Mouse (Mus musculus): ENCODE measurements around the gene Trim60. TPM values are rescaled to one million over a fixed set of nuclear protein-coding genes. Genes with fewer than 3 reads are reported as not detected.
"Not testable (repeated sequence)": the region's sequence is repeated elsewhere in the genome, so short reads cannot be mapped to it uniquely, and the experiment has no call there.

Trim60 gene
- polyA plus RNA-seq, 1 experiment: 0.03 TPM

GRCm38 (mm10) chr8:65028959-65029686 lies 10.7 kb upstream of the Trim60 start:
- Histone ChIP-seq H3K4me1 (ENCODE audit: control insufficient read depth) (no peaks in the 10 kb centered on the region), H3K4me3 (replicated peaks) (no peak overlapping the region), H3K27me3 (ENCODE audit: control insufficient read depth) (no peaks in the 10 kb centered on the region), H3K9me3 (ENCODE audit: control insufficient read depth, low read length) (no peaks in the 10 kb centered on the region), H3K36me3 (ENCODE audit: control insufficient read depth) (no peaks in the 10 kb centered on the region)
- TF ChIP-seq GATA1 (IDR thresholded peaks at IDR 0.05; ENCODE audit: low read length) (no peak), TAL1 (IDR thresholded peaks at IDR 0.05; ENCODE audit: low read length) (no peak)

- no peak for TF ChIP-seq TAL1 (IDR thresholded peaks at IDR 0.05; ENCODE audit: low read length)
- TF ChIP-seq GATA1 (IDR thresholded peaks at IDR 0.05; ENCODE audit: low read length): no peak
- H3K4me3 ChIP-seq (replicated peaks): no peak overlapping the region
- H3K27me3 ChIP-seq (ENCODE audit: control insufficient read depth): no peaks in the 10 kb centered on the region
- H3K36me3 ChIP-seq (ENCODE audit: control insufficient read depth): no peaks in the 10 kb centered on the region
- peaks cover 15% of the 10 kb centered on the region for H3K9me3 ChIP-seq (ENCODE audit: control insufficient read depth, low read length)
- no peaks in the 10 kb centered on the region for H3K4me1 ChIP-seq (ENCODE audit: control insufficient read depth)
Measured at GRCm38 (mm10) chr8:65022485-65022884, 4.1 kb upstream of the Trim60 start.

GRCm38 (mm10) chr8:65007616-65008015 lies 10.8 kb downstream of the Trim60 start:
- not testable (repeated sequence) for H3K9me3 ChIP-seq (ENCODE audit: control insufficient read depth, low read length); H3K27me3 ChIP-seq (ENCODE audit: control insufficient read depth); H3K4me1 ChIP-seq (ENCODE audit: control insufficient read depth); H3K36me3 ChIP-seq (ENCODE audit: control insufficient read depth); H3K4me3 ChIP-seq (replicated peaks)

- TF ChIP-seq GATA1 (IDR thresholded peaks at IDR 0.05; ENCODE audit: low read length) (no peak), TAL1 (IDR thresholded peaks at IDR 0.05; ENCODE audit: low read length) (no peak)
- H3K36me3 ChIP-seq (ENCODE audit: control insufficient read depth): no peaks in the 10 kb centered on the region
- H3K4me3 ChIP-seq (replicated peaks): no peak overlapping the region
- H3K27me3 ChIP-seq (ENCODE audit: control insufficient read depth): no peaks in the 10 kb centered on the region
- peaks cover 5% of the 10 kb centered on the region for H3K9me3 ChIP-seq (ENCODE audit: control insufficient read depth, low read length)
- H3K4me1 ChIP-seq (ENCODE audit: control insufficient read depth): no peaks in the 10 kb centered on the region
Measured at GRCm38 (mm10) chr8:64998806-64999365, 19.5 kb downstream of the Trim60 start.

GRCm38 (mm10) chr8:64987731-64988130 lies 30.7 kb downstream of the Trim60 start, which contains the start of gene Trim75:
Trim75 (minus strand) TSS chr8:64987831.
- H3K4me3 ChIP-seq (replicated peaks): no peak within 1 kb of the TSS
- H3K9me3 ChIP-seq (ENCODE audit: control insufficient read depth, low read length): peaks cover 8% of the 10 kb centered on the region
- no peaks in the 10 kb centered on the region for H3K4me1 ChIP-seq (ENCODE audit: control insufficient read depth)
- H3K36me3 ChIP-seq (ENCODE audit: control insufficient read depth): no peaks in the 10 kb centered on the region
- no peak for TF ChIP-seq GATA1 (IDR thresholded peaks at IDR 0.05; ENCODE audit: low read length)
- no peak for TF ChIP-seq TAL1 (IDR thresholded peaks at IDR 0.05; ENCODE audit: low read length)
- no peaks in the 10 kb centered on the region for H3K27me3 ChIP-seq (ENCODE audit: control insufficient read depth)

GRCm38 (mm10) chr8:64983150-64983897 lies 35.1 kb downstream of the Trim60 start:
- TF ChIP-seq GATA1 (IDR thresholded peaks at IDR 0.05; ENCODE audit: low read length) (no peak), TAL1 (IDR thresholded peaks at IDR 0.05; ENCODE audit: low read length) (no peak)
- no peaks in the 10 kb centered on the region for H3K27me3 ChIP-seq (ENCODE audit: control insufficient read depth)

GRCm38 (mm10) chr8:64962836-64963235 lies 55.5 kb downstream of the Trim60 start:
- TF ChIP-seq GATA1 (IDR thresholded peaks at IDR 0.05; ENCODE audit: low read length) (no peak), TAL1 (IDR thresholded peaks at IDR 0.05; ENCODE audit: low read length) (no peak)
- H3K27me3 ChIP-seq (ENCODE audit: control insufficient read depth): no peaks in the 10 kb centered on the region
- peaks cover 16% of the 10 kb centered on the region for H3K36me3 ChIP-seq (ENCODE audit: control insufficient read depth)
- no peaks in the 10 kb centered on the region for H3K4me1 ChIP-seq (ENCODE audit: control insufficient read depth)
- peaks cover 3% of the 10 kb centered on the region; the same call in 1 of the 2 replicates for H3K9me3 ChIP-seq (ENCODE audit: control insufficient read depth, low read length)
- H3K4me3 ChIP-seq (replicated peaks): no peak overlapping the region

More at GRCm38 (mm10) chr8:64983150-64983897, 35.1 kb downstream of the Trim60 start:
- H3K4me3 ChIP-seq (replicated peaks): no peak overlapping the region
- H3K36me3 ChIP-seq (ENCODE audit: control insufficient read depth): no peaks in the 10 kb centered on the region
- H3K9me3 ChIP-seq (ENCODE audit: control insufficient read depth, low read length): peaks cover 2% of the 10 kb centered on the region; the same call in 1 of the 2 replicates
- H3K4me1 ChIP-seq (ENCODE audit: control insufficient read depth): no peaks in the 10 kb centered on the region

GRCm38 (mm10) chr8:64959025-64959424 lies 59.4 kb downstream of the Trim60 start:
- no peaks in the 10 kb centered on the region for H3K27me3 ChIP-seq (ENCODE audit: control insufficient read depth)
- H3K9me3 ChIP-seq (ENCODE audit: control insufficient read depth, low read length): peaks cover 3% of the 10 kb centered on the region; the same call in 1 of the 2 replicates
- H3K4me3 ChIP-seq (replicated peaks): no peak overlapping the region
- H3K36me3 ChIP-seq (ENCODE audit: control insufficient read depth): peaks cover 10% of the 10 kb centered on the region
- no peaks in the 10 kb centered on the region for H3K4me1 ChIP-seq (ENCODE audit: control insufficient read depth)
- TF ChIP-seq TAL1 (IDR thresholded peaks at IDR 0.05; ENCODE audit: low read length) (no peak), GATA1 (IDR thresholded peaks at IDR 0.05; ENCODE audit: low read length) (no peak)

GRCm38 (mm10) chr8:64952101-64952500 lies 66.3 kb downstream of the Trim60 start:
- Histone ChIP-seq H3K4me1 (ENCODE audit: control insufficient read depth) (peaks cover 10% of the 10 kb centered on the region), H3K9me3 (ENCODE audit: control insufficient read depth, low read length) (peaks cover 4% of the 10 kb centered on the region), H3K36me3 (ENCODE audit: control insufficient read depth) (no peaks in the 10 kb centered on the region), H3K27me3 (ENCODE audit: control insufficient read depth) (no peaks in the 10 kb centered on the region), H3K4me3 (replicated peaks) (no peak overlapping the region)
- TF ChIP-seq GATA1 (IDR thresholded peaks at IDR 0.05; ENCODE audit: low read length): no peak
- TF ChIP-seq TAL1 (IDR thresholded peaks at IDR 0.05; ENCODE audit: low read length): no peak

Other genes with a start within 250 kb of the Trim60 start
- gene Klhl2, start 168.6 kb downstream of the Trim60 start, polyA plus RNA-seq (2012): 0.04 TPM in 1 of 2 replicates, not detected in the other
- 0.40 and 0.56 TPM in 2 replicates for gene Tmem192, start 71.4 kb downstream of the Trim60 start, polyA plus RNA-seq (2012)
- gene Trim75, start 30.8 kb downstream of the Trim60 start, polyA plus RNA-seq (2012): not detected in 2 replicates
- not detected in 2 replicates for gene Trim61, start 61 bp downstream of the Trim60 start, polyA plus RNA-seq (2012)
- not detected in 2 replicates for gene Apela, start 18.8 kb upstream of the Trim60 start, polyA plus RNA-seq (2012)
- gene Gm10663, start 56.4 kb upstream of the Trim60 start, polyA plus RNA-seq (2012): not detected in 2 replicates
- not detected in 2 replicates for gene BC030870, start 111.0 kb upstream of the Trim60 start, polyA plus RNA-seq (2012)